Mouse (Mus musculus) urinary bladder, adult 2 months (tissue): ENCODE data around the gene Olfr311. TPM values are rescaled to one million over a fixed set of nuclear protein-coding genes. Genes with fewer than 3 reads are reported as not detected.

ENCODE experiments used
- DNase-seq: peaks from one replicate; pipeline ENCODE4 v3.0.0; 2022; ENCODE audit warnings: low spot score
- polyA plus RNA-seq: library from polyadenylated mRNA; depleted of rRNA; stranded (reverse); fragments of >200 nt; gene quantifications from 2 replicates; pipeline ENCODE4 v1.2.3, GENCODE M21; 2012; rRNA removed

The Olfr311 gene
- polyA plus RNA-seq, 1 experiment: not detected

GRCm38 (mm10) chr11:58870961-58871360 lies 31.9 kb downstream of the Olfr311 start:
- DNase-seq: no peak

- no peak for DNase-seq
Measured at GRCm38 (mm10) chr11:58883756-58884155, 44.7 kb downstream of the Olfr311 start.

GRCm38 (mm10) chr11:58890511-58890910 lies 51.5 kb downstream of the Olfr311 start:
- no peak for DNase-seq

Other genes with a start within 250 kb of the Olfr311 start
- not detected in 2 replicates for gene Olfr324, start 244.1 kb upstream of the Olfr311 start, polyA plus RNA-seq
- gene 2210407C18Rik, start 223.2 kb upstream of the Olfr311 start, polyA plus RNA-seq: not detected in 2 replicates
- not detected in 2 replicates for gene Olfr323, start 208.8 kb upstream of the Olfr311 start, polyA plus RNA-seq
- not detected in 2 replicates for gene Trim58, start 198.8 kb upstream of the Olfr311 start, polyA plus RNA-seq
- gene Olfr322, start 180.5 kb upstream of the Olfr311 start, polyA plus RNA-seq: not detected in 2 replicates
- not detected in 2 replicates for gene Olfr320, start 158.2 kb upstream of the Olfr311 start, polyA plus RNA-seq
- not detected in 2 replicates for gene Olfr319, start 140.1 kb upstream of the Olfr311 start, polyA plus RNA-seq
- gene Olfr318, start 115.2 kb upstream of the Olfr311 start, polyA plus RNA-seq: not detected in 2 replicates
- not detected in 2 replicates for gene Olfr317, start 100.0 kb upstream of the Olfr311 start, polyA plus RNA-seq
- gene Olfr316, start 86.5 kb upstream of the Olfr311 start, polyA plus RNA-seq: not detected in 2 replicates
- gene Olfr315, start 66.1 kb upstream of the Olfr311 start, polyA plus RNA-seq: not detected in 2 replicates
- gene Olfr314, start 56.3 kb upstream of the Olfr311 start, polyA plus RNA-seq: not detected in 2 replicates
- 4.1 and 4.7 TPM in 2 replicates for gene Fam183b, start 37.3 kb upstream of the Olfr311 start, polyA plus RNA-seq
- gene Olfr313, start 24.3 kb upstream of the Olfr311 start, polyA plus RNA-seq: 0.01 TPM in 1 of 2 replicates, not detected in the other
- not detected in 2 replicates for gene Olfr312, start 10.0 kb upstream of the Olfr311 start, polyA plus RNA-seq
- gene Gm12258, start 7.9 kb downstream of the Olfr311 start, polyA plus RNA-seq: 9.9 and 14.3 TPM in 2 replicates
- 4.6 and 4.9 TPM in 2 replicates for gene 2810021J22Rik, start 28.0 kb downstream of the Olfr311 start, polyA plus RNA-seq
- gene Zfp39, start 65.0 kb downstream of the Olfr311 start, polyA plus RNA-seq: 3.0 and 5.1 TPM in 2 replicates
- gene Btnl10, start 78.7 kb downstream of the Olfr311 start, polyA plus RNA-seq: not detected in 2 replicates
- gene Rnf187, start 99.7 kb downstream of the Olfr311 start, polyA plus RNA-seq: 137 and 140 TPM in 2 replicates
- gene Hist3h2ba, start 109.7 kb downstream of the Olfr311 start, polyA plus RNA-seq: 1.3 and 2.2 TPM in 2 replicates
- 22.0 and 27.2 TPM in 2 replicates for gene Hist3h2a, start 115.4 kb downstream of the Olfr311 start, polyA plus RNA-seq
- gene Trim17, start 115.4 kb downstream of the Olfr311 start, polyA plus RNA-seq: 0.23 and 0.49 TPM in 2 replicates
- 27.1 and 28.1 TPM in 2 replicates for gene Trim11, start 138.8 kb downstream of the Olfr311 start, polyA plus RNA-seq